Mouse (Mus musculus): ENCODE measurements at regions not wholly inside any gene's neighbourhood (a gene's known extent, or its start where the extent isn't known, plus 50 kb on each side); places are given as distances from the start of the nearest gene placed in this dataset.

DNA sequence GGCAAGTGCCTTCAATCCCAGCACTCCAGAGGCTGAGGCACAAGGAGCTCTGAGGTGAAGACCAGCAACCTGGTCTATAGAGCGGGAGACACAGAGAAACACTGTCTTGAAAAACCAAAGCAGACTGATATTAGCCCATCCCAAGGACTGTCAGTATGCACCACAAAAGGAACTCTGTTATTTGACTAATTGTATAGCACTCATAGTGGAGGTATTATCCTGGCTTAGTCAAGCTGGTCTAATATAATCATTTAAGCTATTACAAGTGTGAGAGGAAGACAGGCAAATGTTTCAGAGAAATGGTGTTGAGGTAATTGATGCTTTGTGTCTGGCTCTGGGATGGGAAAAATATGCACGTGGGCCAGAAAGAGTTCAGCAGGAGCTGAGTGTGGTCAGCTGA lies 121.3 kb upstream of the Vegfc start:
- no peak for DNase-seq

GRCm38 (mm10) chr8:53958548-53958947 lies 118.9 kb upstream of the Vegfc start:
- DNase-seq, result no peak

DNA sequence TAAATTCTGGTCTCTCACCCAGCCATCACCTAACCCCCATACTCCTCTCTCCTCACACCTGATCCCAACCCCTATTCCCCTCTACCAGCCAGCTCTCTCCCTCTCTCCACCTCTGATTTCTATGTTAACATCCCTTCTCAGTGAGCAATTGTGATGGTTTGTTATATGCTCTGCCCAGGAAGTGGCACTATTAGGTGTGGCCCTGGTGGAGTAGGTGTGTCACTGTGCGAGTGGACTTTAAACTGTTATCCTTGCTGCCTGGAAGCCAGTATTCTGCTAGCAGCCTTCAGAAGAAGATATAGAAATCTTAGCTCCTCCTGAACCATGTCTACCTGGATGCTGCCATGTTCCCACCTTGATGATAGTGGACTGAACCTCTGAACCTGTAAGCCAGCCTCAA lies 114.4 kb upstream of the Vegfc start:
- no peak for DNase-seq

- no peak for DNase-seq
Observed at GRCm38 (mm10) chr8:53984296-53984695, 93.1 kb upstream of the Vegfc start.

- no peak for DNase-seq
Observed at GRCm38 (mm10) chr8:53985685-53986084, 91.7 kb upstream of the Vegfc start.

GRCm38 (mm10) chr8:53994208-53994607 lies 83.2 kb upstream of the Vegfc start:
- DNase-seq, result no peak

DNA sequence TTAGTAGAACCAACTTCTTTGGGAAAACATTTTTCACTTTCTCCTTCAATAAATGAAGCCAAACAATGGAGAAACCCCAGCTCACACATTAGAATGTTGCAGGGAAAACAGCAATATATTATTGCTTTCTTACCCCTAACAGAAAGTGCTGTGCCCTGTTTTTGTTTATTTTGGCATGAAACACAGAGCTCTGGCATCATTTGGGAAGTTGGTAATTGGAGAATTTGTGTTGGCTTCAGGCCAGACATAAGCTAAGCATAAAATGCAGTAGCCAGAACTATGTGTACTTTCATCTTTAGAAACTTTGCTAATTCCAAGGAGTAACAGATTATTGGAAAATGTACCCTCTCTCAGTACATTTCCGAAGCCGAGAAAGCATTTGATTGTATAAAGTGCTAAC lies 79.9 kb upstream of the Vegfc start:
- no peak for DNase-seq

DNA sequence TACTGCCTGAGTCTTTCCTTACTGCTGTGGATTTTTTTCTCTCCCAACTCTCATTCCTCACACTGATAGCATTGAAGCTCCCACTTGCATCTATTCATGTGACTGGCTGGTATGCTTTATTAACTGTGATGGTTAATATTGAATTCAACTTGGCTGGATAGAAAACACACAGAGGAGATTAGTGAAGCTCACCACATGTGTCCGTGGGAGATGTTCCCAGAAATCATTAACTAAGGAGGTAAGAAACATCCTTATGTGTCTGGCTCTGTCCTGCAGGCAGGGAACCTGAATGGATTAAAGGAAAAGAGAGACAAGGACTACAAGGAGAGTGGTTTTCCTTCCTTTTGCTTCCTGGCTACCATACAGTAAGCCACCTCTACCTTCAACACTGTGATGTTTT lies 74.5 kb upstream of the Vegfc start:
- no peak for DNase-seq

DNA sequence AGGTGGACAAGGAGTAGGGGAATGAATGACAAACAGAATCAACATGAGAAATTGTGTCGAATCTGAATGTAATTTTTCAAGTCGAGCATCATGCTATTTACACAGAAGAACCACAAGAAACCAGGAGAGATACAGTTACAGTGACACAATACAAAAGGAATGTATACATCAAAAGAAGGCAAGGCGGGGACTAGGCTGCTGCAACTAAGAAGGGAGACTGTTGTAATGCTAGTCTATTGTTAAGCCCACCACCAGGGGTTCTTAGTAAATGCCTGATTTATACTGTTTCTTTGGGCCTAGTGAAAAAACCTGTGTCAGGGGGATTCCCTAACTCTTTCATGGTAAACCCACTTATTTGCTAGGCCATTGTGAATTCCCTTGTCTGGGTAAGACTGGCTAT lies 63.3 kb upstream of the Vegfc start:
- DNase-seq, result no peak

GRCm38 (mm10) chr8:54018535-54019165 lies 58.8 kb upstream of the Vegfc start:
- DNase-seq, result no peak
